Mouse (Mus musculus) forebrain, embryonic 12.5 days (tissue): ENCODE results near the gene Dnaic2. TPM values are rescaled to one million over a fixed set of nuclear protein-coding genes. Genes with fewer than 3 reads are reported as not detected.

ENCODE experiments used
- ATAC-seq: fragments of 200-750 bp; cut with Nextera tagmentation; 2 replicates; pipeline ENCODE4 v1.8.0; 2017; ENCODE audit warnings: moderate TSS enrichment; ENCODE audit not compliant: low FRiP score
- H3K27ac ChIP-seq: fragments of 300-500 bp; sonication (generic); 2 replicates; pipeline ENCODE4 v1.5.1; 2016; ENCODE audit warnings: mild to moderate bottlenecking
- H3K27me3 ChIP-seq: fragments of 300-500 bp; sonication (generic); 2 replicates; pipeline ENCODE4 v1.6.1; 2016; ENCODE audit warnings: mild to moderate bottlenecking
- H3K36me3 ChIP-seq: fragments of 300-500 bp; sonication (generic); replicated peaks from 2 replicates; pipeline ENCODE4 v1.6.1; 2016; ENCODE audit warnings: mild to moderate bottlenecking
- H3K4me1 ChIP-seq: fragments of 300-500 bp; sonication (generic); 2 replicates; pipeline ENCODE4 v1.6.1; 2016
- H3K4me2 ChIP-seq: fragments of 300-500 bp; sonication (generic); 2 replicates; pipeline ENCODE4 v1.6.1; 2016; ENCODE audit warnings: mild to moderate bottlenecking, moderate library complexity
- H3K4me3 ChIP-seq: fragments of 300-500 bp; sonication (generic); replicated peaks from 2 replicates; pipeline ENCODE4 v1.5.1; 2016; ENCODE audit warnings: mild to moderate bottlenecking
- H3K9ac ChIP-seq: fragments of 300-500 bp; sonication (generic); 2 replicates; pipeline ENCODE4 v1.6.1; 2016; ENCODE audit warnings: mild to moderate bottlenecking
- H3K9me3 ChIP-seq: fragments of 300-500 bp; sonication (generic); 2 replicates; pipeline ENCODE4 v1.6.1; 2016
- WGBS: fragments of 180-500 bp; shearing (Covaris S2); methylation state at CpG from one replicate; pipeline ENCODE4 v1.1.7; 2016; 5-methylcytosine and 5-hydroxymethylcytosine counted together
- polyA plus RNA-seq: library from polyadenylated mRNA; unstranded; fragments of >200 nt; fragmentation: Nextera tagmentation; extraction: Ambion mirVana; gene quantifications from 2 replicates; pipeline ENCODE4 v1.2.1, GENCODE M21; 2016

Dnaic2 gene
- polyA plus RNA-seq, 1 experiment from 2014 or later = 2.0 TPM

GRCm38 (mm10) chr11:114729832-114730363 lies 2.7 kb downstream of the Dnaic2 start:
- WGBS = 54% methylated on average over 6 of the region's 6 CpGs
- Histone ChIP-seq H3K4me3 (no peak overlapping the region), H3K9ac (no peak overlapping the region), H3K4me2 (no peak overlapping the region), H3K9me3 (no peaks in the 10 kb centered on the region), H3K27ac (no peak overlapping the region), H3K27me3 (0 out of 2 replicates have a peak, but pooled peaks cover 8% of the 10 kb centered on the region), H3K36me3 (no peaks in the 10 kb centered on the region), H3K4me1 (peaks cover 27% of the 10 kb centered on the region)
- ATAC-seq = no peak

DNA sequence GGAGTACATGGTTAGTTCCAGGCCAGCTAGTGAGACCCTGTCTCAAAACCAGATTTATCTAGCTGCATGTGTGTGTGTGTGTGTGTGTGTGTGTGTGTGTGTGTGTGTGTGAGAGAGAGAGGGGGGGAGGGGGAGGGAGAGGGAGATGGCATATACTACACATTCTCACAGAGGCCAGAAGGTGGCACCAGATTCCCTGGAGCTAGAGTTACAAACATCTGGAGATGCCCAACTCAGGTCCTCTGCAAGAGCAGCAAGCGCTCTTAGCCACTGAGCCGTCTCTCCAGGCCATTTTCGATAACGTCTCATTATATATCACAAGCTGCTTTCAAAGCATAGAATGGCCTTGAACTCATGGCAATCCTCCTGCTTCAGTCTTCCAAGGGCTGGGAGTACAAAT lies 4.5 kb downstream of the Dnaic2 start:
- no peak for ATAC-seq
- 0 out of 2 replicates have a peak, but pooled peaks cover 8% of the 10 kb centered on the region for H3K27me3 ChIP-seq
- H3K4me1 ChIP-seq = peaks cover 27% of the 10 kb centered on the region
- no peak overlapping the region for H3K4me3 ChIP-seq
- H3K4me2 ChIP-seq = no peak overlapping the region
- no peaks in the 10 kb centered on the region for H3K9me3 ChIP-seq
- H3K36me3 ChIP-seq = no peaks in the 10 kb centered on the region
- H3K9ac ChIP-seq = no peak overlapping the region
- no peak overlapping the region for H3K27ac ChIP-seq
- WGBS = 83% methylated on average over 4 of the region's 4 CpGs

- 84% methylated on average over 22 of the region's 22 CpGs for WGBS
- Histone ChIP-seq H3K4me3 (no peak overlapping the region), H3K9ac (no peak overlapping the region), H3K27ac (no peak overlapping the region), H3K4me1 (peaks cover 22% of the 10 kb centered on the region), H3K36me3 (no peaks in the 10 kb centered on the region), H3K9me3 (no peaks in the 10 kb centered on the region), H3K4me2 (no peak overlapping the region), H3K27me3 (0 out of 2 replicates have a peak, but pooled peaks cover 4% of the 10 kb centered on the region)
- no peak for ATAC-seq
These were observed 5.7 kb downstream of the Dnaic2 start for GRCm38 (mm10) chr11:114732890-114733289.

DNA sequence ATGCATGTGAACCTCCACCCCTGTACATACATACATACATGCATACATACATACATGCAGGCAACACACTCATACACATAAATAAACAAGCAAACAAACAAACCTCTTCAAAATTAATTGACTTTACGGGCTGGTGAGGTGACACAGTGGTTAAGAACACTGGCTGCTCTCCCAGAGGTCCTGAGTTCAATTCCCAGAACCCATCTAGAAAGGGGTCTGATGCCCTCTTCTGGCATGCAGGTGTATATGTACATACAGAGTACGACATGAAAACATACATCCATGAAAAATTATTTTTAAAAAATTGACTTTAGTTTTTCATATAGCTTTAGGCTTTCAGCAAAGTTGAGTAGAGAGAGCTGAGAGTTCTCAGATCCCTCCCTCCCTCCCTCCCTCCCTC lies 8.9 kb downstream of the Dnaic2 start:
- 89% methylated on average over 2 of the region's 2 CpGs for WGBS
- Histone ChIP-seq H3K9me3 (no peaks in the 10 kb centered on the region), H3K4me1 (peaks cover 14% of the 10 kb centered on the region), H3K27me3 (peaks cover 9% of the 10 kb centered on the region), H3K4me2 (no peak overlapping the region), H3K36me3 (no peaks in the 10 kb centered on the region), H3K27ac (no peak overlapping the region), H3K9ac (no peak overlapping the region), H3K4me3 (no peak overlapping the region)
- ATAC-seq = no peak

DNA sequence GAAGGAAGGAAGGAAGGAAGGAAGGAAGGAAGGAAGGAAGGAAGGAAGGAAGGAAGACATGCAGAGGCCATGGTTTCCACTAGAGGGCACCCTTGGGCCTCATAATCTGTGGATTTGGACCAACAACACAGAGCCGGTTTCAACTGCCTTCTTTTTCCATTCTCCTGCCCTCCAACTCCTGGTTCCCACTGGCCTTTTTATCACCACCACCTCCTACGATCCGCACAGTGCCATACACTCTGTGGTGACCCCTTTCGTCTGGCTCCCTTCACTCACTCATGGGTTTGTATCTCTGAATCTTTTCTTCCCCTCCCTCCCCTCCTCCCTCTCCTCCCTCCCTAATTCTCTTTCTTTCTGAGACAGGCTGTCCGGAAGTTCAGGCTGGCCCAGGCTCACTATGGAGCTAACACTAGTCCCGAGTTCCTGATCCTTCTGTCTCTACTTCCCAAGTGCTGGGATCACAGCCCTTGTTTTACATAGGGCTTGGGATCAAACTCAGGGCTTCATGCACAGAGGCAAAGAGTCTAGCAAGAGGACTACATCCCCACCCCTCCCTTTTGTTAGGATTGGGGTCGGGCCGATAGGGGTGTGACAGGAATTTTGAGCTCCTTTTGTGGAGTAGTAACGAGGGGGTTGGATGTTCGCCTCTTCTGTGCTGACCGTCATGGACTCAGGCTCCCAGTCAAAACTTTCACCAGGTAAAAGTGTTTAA lies 9.9 kb downstream of the Dnaic2 start:
- no peaks in the 10 kb centered on the region for H3K9me3 ChIP-seq
- ATAC-seq = peak; percentile 62; the same call in 1 of the 2 replicates
- H3K27me3 ChIP-seq = peaks cover 9% of the 10 kb centered on the region
- peaks cover 23% of the 10 kb centered on the region for H3K4me1 ChIP-seq
- WGBS = 14% methylated on average over 11 of the region's 11 CpGs
- no peak overlapping the region for H3K9ac ChIP-seq
- H3K27ac ChIP-seq = 0 out of 2 replicates have a peak overlapping the region, but pooled peaks have one; percentile 15
- no peak overlapping the region for H3K4me3 ChIP-seq
- no peaks in the 10 kb centered on the region for H3K36me3 ChIP-seq
- H3K4me2 ChIP-seq = peak overlapping the region; percentile 17

GRCm38 (mm10) chr11:114740598-114740997 lies 13.4 kb downstream of the Dnaic2 start:
- peaks cover 24% of the 10 kb centered on the region for H3K27me3 ChIP-seq
- H3K4me1 ChIP-seq = peaks cover 27% of the 10 kb centered on the region
- H3K36me3 ChIP-seq = no peaks in the 10 kb centered on the region
- H3K27ac ChIP-seq = no peak overlapping the region
- H3K4me3 ChIP-seq = no peak overlapping the region
- no peak overlapping the region for H3K9ac ChIP-seq
- no peak for ATAC-seq
- H3K4me2 ChIP-seq = no peak overlapping the region
- 47% methylated on average over 10 of the region's 10 CpGs for WGBS
- H3K9me3 ChIP-seq = no peaks in the 10 kb centered on the region

GRCm38 (mm10) chr11:114741451-114741850 lies 14.2 kb downstream of the Dnaic2 start:
- H3K27ac ChIP-seq = peak overlapping the region; percentile 19; the same call in 1 of the 2 replicates
- 0 out of 2 replicates have a peak overlapping the region, but pooled peaks have one; percentile 13 for H3K4me2 ChIP-seq
- H3K9ac ChIP-seq = no peak overlapping the region
- H3K9me3 ChIP-seq = no peaks in the 10 kb centered on the region
- no peaks in the 10 kb centered on the region for H3K36me3 ChIP-seq
- H3K27me3 ChIP-seq = peaks cover 24% of the 10 kb centered on the region
- H3K4me3 ChIP-seq = no peak overlapping the region
- peak; percentile 19; the same call in 1 of the 2 replicates for ATAC-seq
- WGBS = 25% methylated on average over 6 of the region's 6 CpGs
- peaks cover 27% of the 10 kb centered on the region for H3K4me1 ChIP-seq

GRCm38 (mm10) chr11:114745134-114745533 lies 17.9 kb downstream of the Dnaic2 start:
- Histone ChIP-seq H3K4me2 (peak overlapping the region; percentile 44), H3K27me3 (peaks cover 15% of the 10 kb centered on the region), H3K9ac (no peak overlapping the region), H3K36me3 (no peaks in the 10 kb centered on the region), H3K4me1 (peaks cover 22% of the 10 kb centered on the region), H3K27ac (no peak overlapping the region), H3K9me3 (no peaks in the 10 kb centered on the region), H3K4me3 (0 out of 2 replicates have a peak overlapping the region, but pooled peaks have one; percentile 16)
- ATAC-seq = peak; percentile 80
- WGBS = 1% methylated on average over 12 of the region's 12 CpGs

GRCm38 (mm10) chr11:114747564-114748138 lies 20.4 kb downstream of the Dnaic2 start:
- peaks cover 15% of the 10 kb centered on the region for H3K27me3 ChIP-seq
- no peaks in the 10 kb centered on the region for H3K9me3 ChIP-seq
- no peaks in the 10 kb centered on the region for H3K36me3 ChIP-seq
- no peak overlapping the region for H3K4me2 ChIP-seq
- H3K27ac ChIP-seq = no peak overlapping the region
- H3K4me1 ChIP-seq = peaks cover 3% of the 10 kb centered on the region
- no peak overlapping the region for H3K9ac ChIP-seq
- ATAC-seq = no peak
- WGBS = 89% methylated on average over 12 of the region's 12 CpGs
- no peak overlapping the region for H3K4me3 ChIP-seq

GRCm38 (mm10) chr11:114764820-114765818 lies 37.9 kb downstream of the Dnaic2 start, which contains the start of gene Kif19a:
Gene Kif19a, plus strand, starts transcription at chr11:114765388.
- Histone ChIP-seq H3K4me1 (peaks cover 19% of the 10 kb centered on the region), H3K27me3 (peaks cover 48% of the 10 kb centered on the region), H3K4me3 (peak within 1 kb of the TSS; percentile 49), H3K9me3 (no peaks in the 10 kb centered on the region), H3K9ac (peak within 1 kb of the TSS; percentile 42), H3K36me3 (no peaks in the 10 kb centered on the region), H3K4me2 (peak within 1 kb of the TSS; percentile 81), H3K27ac (no peak within 1 kb of the TSS)
- 3% methylated on average over 50 of the region's 51 CpGs for WGBS
- peak; percentile 68 for ATAC-seq

GRCm38 (mm10) chr11:114769911-114770310 lies 42.7 kb downstream of the Dnaic2 start:
- Histone ChIP-seq H3K36me3 (no peaks in the 10 kb centered on the region), H3K27ac (peak overlapping the region; percentile 25; the same call in 1 of the 2 replicates), H3K4me1 (peaks cover 16% of the 10 kb centered on the region), H3K27me3 (peaks cover 25% of the 10 kb centered on the region), H3K9me3 (no peaks in the 10 kb centered on the region), H3K9ac (no peak overlapping the region), H3K4me2 (no peak overlapping the region), H3K4me3 (no peak overlapping the region)
- 39% methylated on average over 6 of the region's 6 CpGs for WGBS
- ATAC-seq = no peak
